Mouse (Mus musculus) 3T3-L1 (cell line): ENCODE measurements at regions not wholly inside any gene's neighbourhood (a gene's known extent, or its start where the extent isn't known, plus 50 kb on each side); places are given as distances from the start of the nearest gene placed in this dataset.

Experiments
- DNase-seq: peaks from one replicate; pipeline ENCODE4 v3.0.0-alpha.2; 2015; ENCODE audit warnings: low read depth, low spot score

GRCm38 (mm10) chr9:89532435-89532834, 90.5 kb downstream of the Minar1 start:
- no peak for DNase-seq

GRCm38 (mm10) chr9:89524137-89524536, 98.8 kb downstream of the Minar1 start:
- DNase-seq = no peak

- no peak for DNase-seq
These were observed 99.2 kb downstream of the Minar1 start for GRCm38 (mm10) chr9:89523705-89524104.

- no peak for DNase-seq
These were observed 114.4 kb downstream of the Minar1 start for GRCm38 (mm10) chr9:89508407-89509101.

GRCm38 (mm10) chr9:89502083-89502482, 120.8 kb downstream of the Minar1 start:
- no peak for DNase-seq

- no peak for DNase-seq
These were observed 125.6 kb downstream of the Minar1 start for GRCm38 (mm10) chr9:89497399-89497749.

- no peak for DNase-seq
These were observed 126.1 kb downstream of the Minar1 start for GRCm38 (mm10) chr9:89496729-89497398.

- DNase-seq = no peak
These were observed 135.3 kb downstream of the Minar1 start for GRCm38 (mm10) chr9:89487601-89488000.

GRCm38 (mm10) chr9:89479406-89479805, 143.5 kb downstream of the Minar1 start:
- no peak for DNase-seq

GRCm38 (mm10) chr9:89461190-89461589, 161.7 kb downstream of the Minar1 start:
- DNase-seq = peak; percentile 32

GRCm38 (mm10) chr9:89456666-89457065, 166.3 kb downstream of the Minar1 start:
- DNase-seq = no peak

- DNase-seq = no peak
These were observed 173.3 kb downstream of the Minar1 start for GRCm38 (mm10) chr9:89449656-89450055.
